Mouse (Mus musculus) heart, adult 2 months (tissue): ENCODE data around the gene Serinc3. TPM values are rescaled to one million over a fixed set of nuclear protein-coding genes. Genes with fewer than 3 reads are reported as not detected.

Experiments
- DNase-seq, 2 experiments: peaks; one replicate each; pipeline ENCODE4 v3.0.0; 2021
- H3K27ac ChIP-seq: fragments of 200-600 bp; 2 replicates; pipeline ENCODE4 v1.8.1; 2022
- H3K27me3 ChIP-seq: fragments of 200-500 bp; 2 replicates; pipeline ENCODE4 v1.6.1; 2012; ENCODE audit warnings: mild to moderate bottlenecking, low read length, inconsistent platforms, mixed read lengths; ENCODE audit not compliant: control insufficient read depth, insufficient read depth
- H3K36me3 ChIP-seq: fragments of 200-500 bp; 2 replicates; pipeline ENCODE4 v1.6.1; 2012; ENCODE audit warnings: low read length, inconsistent platforms; ENCODE audit not compliant: control insufficient read depth, insufficient read depth
- H3K4me1 ChIP-seq: fragments of 200-500 bp; 2 replicates; pipeline ENCODE4 v1.6.1; 2011; ENCODE audit warnings: low read length; ENCODE audit not compliant: control insufficient read depth, insufficient read depth
- H3K4me3 ChIP-seq: fragments of 200-600 bp; 2 replicates; pipeline ENCODE4 v1.8.1; 2022
- H3K79me2 ChIP-seq: fragments of 200-500 bp; replicated peaks from 2 replicates; pipeline ENCODE4 v1.6.1; 2012; ENCODE audit warnings: mild to moderate bottlenecking, inconsistent platforms, low read length, moderate library complexity, mixed read lengths; ENCODE audit not compliant: control insufficient read depth, insufficient read depth
- H3K9ac ChIP-seq: fragments of 200-500 bp; 2 replicates; pipeline ENCODE4 v1.6.1; 2012; ENCODE audit warnings: low read depth, mild to moderate bottlenecking, control low read depth, inconsistent platforms, low read length, mixed read lengths
- CTCF ChIP-seq: fragments of 200-600 bp; IDR thresholded peaks from 2 replicates; pipeline ENCODE4 v1.8.1; 2022; ENCODE audit warnings: antibody characterized with exemption, mild to moderate bottlenecking, moderate library complexity
- EP300 ChIP-seq: fragments of 200-500 bp; IDR thresholded peaks from 2 replicates; pipeline ENCODE4 v1.6.1; 2011; ENCODE audit warnings: low read depth, low read length, control low read depth; ENCODE audit not compliant: insufficient read depth
- POLR2A ChIP-seq: fragments of 200-500 bp; IDR thresholded peaks from 2 replicates; pipeline ENCODE4 v1.6.1; 2011; ENCODE audit warnings: mild to moderate bottlenecking, low read depth, low read length, control low read depth; ENCODE audit not compliant: insufficient read depth
- WGBS: fragments of 180-500 bp; shearing (Covaris S2); methylation state at CpG from one replicate; pipeline ENCODE4 v1.1.7; 2018; 5-methylcytosine and 5-hydroxymethylcytosine counted together
- intact Hi-C: fragments of 180-260 bp; cut with DNase I; formaldehyde crosslinking; loops from one replicate; pipeline ENCODE4 v1.15.1; 2025
- polyA plus RNA-seq: library from polyadenylated mRNA; depleted of rRNA; stranded (reverse); fragments of >200 nt; gene quantifications from 2 replicates; pipeline ENCODE4 v1.2.3, GENCODE M21; 2012
- total RNA-seq, 2 experiments: library from RNA; stranded (reverse); gene quantifications; 2 replicates each; pipeline ENCODE4 v1.2.3; 2021

Gene Serinc3
- total and polyA plus RNA-seq, 3 experiments, result 264 to 351 (median 294) TPM

- TF ChIP-seq CTCF, result peak; percentile 77
- no peak for TF ChIP-seq POLR2A
- WGBS, result 73% methylated on average over 1 of the region's 1 CpGs
- Histone ChIP-seq H3K4me3 (no peak overlapping the region), H3K27me3 (no peaks in the 10 kb centered on the region), H3K9ac (no peak overlapping the region), H3K36me3 (peaks cover 11% of the 10 kb centered on the region), H3K79me2 (no peaks in the 10 kb centered on the region), H3K27ac (no peak overlapping the region), H3K4me1 (peaks cover 23% of the 10 kb centered on the region)
- intact Hi-C loops, result no loop called here
- no peak for DNase-seq
These were observed 52.8 kb downstream of the Serinc3 start for GRCm38 (mm10) chr2:163592084-163592483.

- no peak overlapping the region for H3K9ac ChIP-seq
- no peaks in the 10 kb centered on the region for H3K79me2 ChIP-seq
- no peak overlapping the region for H3K27ac ChIP-seq
- DNase-seq, result no peak
- intact Hi-C loops, result no loop called here
- TF ChIP-seq POLR2A, result no peak
- no peak for TF ChIP-seq CTCF
- TF ChIP-seq EP300, result no peak
- no peaks in the 10 kb centered on the region for H3K27me3 ChIP-seq
- H3K4me1 ChIP-seq, result peaks cover 13% of the 10 kb centered on the region
- WGBS, result 55% methylated on average over 5 of the region's 5 CpGs
- no peak overlapping the region for H3K4me3 ChIP-seq
- H3K36me3 ChIP-seq, result peaks cover 3% of the 10 kb centered on the region; the same call in 1 of the 2 replicates
These were observed 53.9 kb downstream of the Serinc3 start for GRCm38 (mm10) chr2:163590996-163591395.

GRCm38 (mm10) chr2:163590211-163590610 is 54.7 kb downstream of the Serinc3 start:
- TF ChIP-seq EP300, result no peak
- peak; percentile 19; the same call in 1 of the 2 replicates for TF ChIP-seq POLR2A
- Histone ChIP-seq H3K27ac (no peak overlapping the region), H3K4me3 (no peak overlapping the region), H3K27me3 (no peaks in the 10 kb centered on the region), H3K79me2 (no peaks in the 10 kb centered on the region), H3K4me1 (peaks cover 8% of the 10 kb centered on the region), H3K36me3 (no peaks in the 10 kb centered on the region), H3K9ac (no peak overlapping the region)
- DNase-seq, result peak in 1 of 2 experiments; percentile 18
- intact Hi-C loops, result no loop called here
- WGBS, result 54% methylated on average over 12 of the region's 12 CpGs

GRCm38 (mm10) chr2:163587506-163587905 is 57.4 kb downstream of the Serinc3 start:
- Histone ChIP-seq H3K27me3 (no peaks in the 10 kb centered on the region), H3K79me2 (no peaks in the 10 kb centered on the region), H3K4me3 (no peak overlapping the region), H3K4me1 (no peaks in the 10 kb centered on the region; the same call in 1 of the 2 replicates), H3K36me3 (no peaks in the 10 kb centered on the region), H3K9ac (no peak overlapping the region), H3K27ac (no peak overlapping the region)
- TF ChIP-seq CTCF (no peak), EP300 (no peak), POLR2A (no peak)
- intact Hi-C loops, result no loop called here
- 21% methylated on average over 5 of the region's 5 CpGs for WGBS
- no peak for DNase-seq

- no peak for DNase-seq
- Histone ChIP-seq H3K36me3 (no peaks in the 10 kb centered on the region), H3K4me1 (no peaks in the 10 kb centered on the region; the same call in 1 of the 2 replicates), H3K9ac (no peak overlapping the region), H3K79me2 (no peaks in the 10 kb centered on the region), H3K4me3 (no peak overlapping the region), H3K27ac (no peak overlapping the region), H3K27me3 (no peaks in the 10 kb centered on the region)
- TF ChIP-seq EP300 (no peak), CTCF (peak; percentile 76)
- WGBS, result 57% methylated on average over 19 of the region's 19 CpGs
- intact Hi-C loops, result no loop called here
These were observed 58.3 kb downstream of the Serinc3 start for GRCm38 (mm10) chr2:163586384-163587261.

DNA sequence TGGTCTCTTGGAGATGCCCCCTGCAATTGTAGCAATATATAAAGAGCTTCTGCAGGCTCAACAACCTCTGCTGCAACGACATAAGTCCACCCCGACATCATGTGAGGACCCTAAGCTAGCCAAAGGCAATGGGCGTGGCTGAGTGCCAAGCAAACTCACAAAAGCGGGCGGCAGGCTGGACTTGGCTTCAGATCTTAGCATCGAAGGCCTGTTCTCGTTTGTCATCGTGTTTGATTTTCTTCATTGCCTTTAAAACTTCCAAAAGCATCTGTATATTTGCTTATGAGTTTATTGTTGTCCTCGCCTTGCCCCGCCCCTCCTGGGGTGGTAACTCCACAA is 60.9 kb downstream of the Serinc3 start:
- DNase-seq, result no peak
- Histone ChIP-seq H3K79me2 (no peaks in the 10 kb centered on the region), H3K4me1 (peaks cover 1% of the 10 kb centered on the region; the same call in 1 of the 2 replicates), H3K4me3 (no peak overlapping the region), H3K27ac (no peak overlapping the region), H3K9ac (no peak overlapping the region), H3K27me3 (no peaks in the 10 kb centered on the region), H3K36me3 (no peaks in the 10 kb centered on the region)
- no peak for TF ChIP-seq CTCF
- no peak for TF ChIP-seq POLR2A
- no peak for TF ChIP-seq EP300
- intact Hi-C loops, result no loop called here
- WGBS, result 76% methylated on average over 10 of the region's 10 CpGs
